Mouse (Mus musculus): ENCODE data around the gene Cluh. TPM values are rescaled to one million over a fixed set of nuclear protein-coding genes. Genes with fewer than 3 reads are reported as not detected.

Cluh gene
- 52.6 and 54.6 TPM in 2 replicates for polyA plus RNA-seq (2012; rRNA removed)

DNA sequence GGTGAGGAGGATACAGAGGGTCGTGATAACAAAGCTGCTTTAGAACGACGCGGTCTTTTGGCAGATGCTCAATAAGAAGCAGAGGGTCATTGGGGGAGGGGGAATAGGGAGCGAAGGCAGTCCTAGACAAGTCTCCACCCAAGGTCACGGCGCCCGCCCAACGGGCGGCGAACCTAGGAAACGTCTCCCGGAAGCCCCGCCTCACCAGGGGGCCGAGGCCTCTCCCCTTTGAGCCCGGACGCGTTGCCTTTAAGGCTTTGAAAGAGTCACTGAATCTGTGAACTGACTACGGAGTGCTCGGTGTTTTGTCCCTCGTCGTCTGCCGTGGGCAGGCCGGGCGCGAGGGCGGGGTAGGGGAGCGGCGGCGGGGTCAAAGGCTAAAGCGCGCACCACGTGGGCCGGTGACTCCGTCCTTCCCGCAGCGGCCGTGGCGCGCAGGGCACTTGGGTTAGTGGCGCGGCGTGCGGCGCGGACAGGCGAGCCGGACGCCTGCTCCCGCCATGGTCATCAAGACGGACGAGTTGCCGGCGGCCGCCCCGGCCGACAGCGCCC, at the start of gene Cluh:
Gene Cluh (plus strand): TSS at position 401 of the 552 bp plus-strand sequence.
- DNase-seq (ENCODE audit: extremely low spot score in 1 of 2, low spot score in 1 of 2), result peak; percentile 95 to 98

DNA sequence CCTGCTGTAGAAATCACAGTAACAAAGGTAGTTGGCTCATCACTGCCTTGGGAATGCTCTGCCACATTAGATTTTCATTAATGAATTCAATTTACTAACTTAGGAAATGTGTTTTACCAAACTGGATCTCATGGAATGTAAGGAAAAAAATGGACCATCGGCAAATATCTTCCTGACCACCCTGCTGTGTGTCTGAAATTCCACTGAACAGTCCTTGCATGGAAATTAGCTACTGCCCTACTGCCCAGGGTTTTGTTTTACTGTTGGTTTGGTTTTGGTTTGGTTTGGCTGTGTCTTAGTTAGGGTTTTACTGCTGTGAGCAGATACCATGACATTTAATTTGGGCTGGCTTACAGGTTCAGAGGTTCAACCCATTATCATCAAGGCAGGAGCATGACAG, 47.0 kb upstream of the Cluh start:
- no peak for DNase-seq (ENCODE audit: extremely low spot score in 1 of 2, low spot score in 1 of 2)

DNA sequence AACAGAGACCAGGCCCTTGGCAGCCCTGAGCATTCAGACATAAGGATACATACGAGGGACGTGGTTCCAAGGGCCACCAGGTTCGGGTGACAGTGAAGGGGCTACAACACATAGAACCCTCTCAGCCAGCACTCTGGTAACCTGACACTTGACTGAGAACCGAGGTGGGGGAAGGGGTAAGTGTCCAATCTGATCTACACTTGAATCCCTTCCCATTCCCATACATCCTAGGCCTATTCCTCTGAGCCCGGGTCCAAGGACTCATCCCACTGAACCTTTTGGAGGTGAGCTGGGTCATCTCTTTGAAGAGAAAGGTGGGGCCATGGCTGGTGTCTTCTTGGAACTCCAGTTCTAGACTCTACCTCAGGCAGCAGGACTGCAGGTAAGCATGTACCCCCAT, 39.2 kb upstream of the Cluh start:
- no peak for DNase-seq (ENCODE audit: extremely low spot score in 1 of 2, low spot score in 1 of 2)

DNA sequence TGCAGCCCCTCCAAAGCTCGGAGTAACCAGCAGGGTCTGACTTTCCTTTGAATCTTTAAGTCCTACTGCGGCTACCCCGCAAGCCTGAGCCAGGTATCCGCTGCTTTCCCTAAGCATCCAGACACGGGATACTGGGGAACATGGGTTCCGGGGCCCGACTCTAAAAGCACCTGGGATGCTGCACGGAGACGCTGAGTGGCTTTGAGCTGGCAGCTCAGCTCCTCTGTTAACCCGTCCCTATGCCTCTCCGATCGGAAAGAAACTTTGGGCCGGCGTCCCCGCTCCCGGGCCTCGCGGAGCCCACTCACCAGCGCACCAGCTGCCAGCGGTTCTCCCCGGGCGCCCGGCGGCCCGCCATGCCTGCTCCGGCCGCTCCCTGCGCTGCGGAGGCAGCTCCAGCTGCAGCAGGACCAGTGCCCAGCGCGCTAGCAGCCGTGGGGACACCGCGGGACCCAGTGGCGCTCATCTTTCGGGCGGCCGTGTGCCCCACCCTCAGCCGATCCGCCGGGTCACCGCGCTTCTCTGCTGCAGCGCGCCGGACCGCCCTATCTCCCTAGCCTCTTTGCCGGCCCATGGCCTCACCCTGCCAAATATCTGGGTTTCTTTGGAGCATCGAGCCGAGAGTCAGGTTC, 38.6 kb upstream of the Cluh start, which contains the start of gene Rap1gap2:
Gene Rap1gap2 (minus strand): TSS at position 371 of the 632 bp plus-strand sequence.
- DNase-seq (ENCODE audit: extremely low spot score in 1 of 2, low spot score in 1 of 2), result peak in 1 of 2 experiments; percentile 32

DNA sequence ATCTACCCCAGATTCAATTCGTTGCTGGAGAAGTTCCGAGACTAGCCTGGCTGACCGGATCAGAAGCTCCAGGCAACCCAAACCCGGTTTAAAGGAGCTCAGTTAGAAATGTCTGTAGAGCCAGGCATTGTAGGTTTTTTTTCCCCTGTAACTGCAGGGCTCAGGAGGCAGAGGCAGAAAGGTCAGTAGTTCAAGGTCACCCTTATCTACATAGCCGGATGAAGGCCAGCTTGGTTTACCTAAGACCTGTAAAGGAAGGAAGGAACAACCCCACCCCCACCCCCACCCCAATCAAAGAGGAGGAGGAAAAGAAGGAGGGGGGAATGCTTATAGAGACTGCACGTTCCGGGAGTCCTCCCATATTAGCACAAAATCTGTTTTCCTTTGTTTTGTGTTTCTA, 37.9 kb upstream of the Cluh start:
- DNase-seq (ENCODE audit: extremely low spot score in 1 of 2, low spot score in 1 of 2), result no peak

DNA sequence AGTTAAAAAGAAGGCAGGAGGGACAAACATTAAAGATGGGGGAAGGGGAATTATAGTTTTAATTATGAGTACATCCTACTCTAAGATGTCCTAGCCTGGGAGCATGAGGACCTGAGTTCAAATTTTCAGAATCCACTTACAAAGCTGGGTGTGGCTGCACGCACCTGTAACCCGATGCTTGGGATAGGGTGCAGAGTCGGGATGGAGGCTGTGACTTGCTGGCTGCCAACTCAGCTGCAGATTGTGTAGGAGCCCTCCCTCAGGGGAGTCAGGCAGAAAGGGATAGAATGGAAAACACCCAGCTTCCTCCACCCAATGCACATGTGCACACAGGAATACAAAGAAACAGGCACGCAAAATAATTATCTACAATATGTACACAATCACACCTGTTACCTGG, 35.9 kb upstream of the Cluh start:
- DNase-seq (ENCODE audit: extremely low spot score in 1 of 2, low spot score in 1 of 2), result no peak

DNA sequence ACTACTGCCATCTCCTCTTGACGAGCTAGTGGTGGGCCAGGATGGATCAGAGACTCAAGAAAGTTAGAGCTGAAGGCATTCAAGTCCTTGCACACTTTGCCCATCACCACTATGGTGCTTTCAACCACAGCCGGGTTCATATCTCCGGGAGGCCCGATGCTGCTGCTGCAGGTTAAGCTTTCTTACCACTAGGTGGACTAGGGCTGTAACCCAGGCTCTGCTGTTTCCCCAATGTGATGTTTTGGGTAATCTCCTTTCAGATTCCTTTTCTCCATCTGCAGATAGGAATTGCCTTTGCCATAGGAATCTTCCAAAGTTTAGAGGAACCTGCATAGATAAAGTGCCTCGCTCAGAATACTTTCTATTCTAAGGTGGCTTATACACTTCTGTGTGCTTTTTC, 33.7 kb upstream of the Cluh start:
- DNase-seq (ENCODE audit: extremely low spot score in 1 of 2, low spot score in 1 of 2), result no peak

DNA sequence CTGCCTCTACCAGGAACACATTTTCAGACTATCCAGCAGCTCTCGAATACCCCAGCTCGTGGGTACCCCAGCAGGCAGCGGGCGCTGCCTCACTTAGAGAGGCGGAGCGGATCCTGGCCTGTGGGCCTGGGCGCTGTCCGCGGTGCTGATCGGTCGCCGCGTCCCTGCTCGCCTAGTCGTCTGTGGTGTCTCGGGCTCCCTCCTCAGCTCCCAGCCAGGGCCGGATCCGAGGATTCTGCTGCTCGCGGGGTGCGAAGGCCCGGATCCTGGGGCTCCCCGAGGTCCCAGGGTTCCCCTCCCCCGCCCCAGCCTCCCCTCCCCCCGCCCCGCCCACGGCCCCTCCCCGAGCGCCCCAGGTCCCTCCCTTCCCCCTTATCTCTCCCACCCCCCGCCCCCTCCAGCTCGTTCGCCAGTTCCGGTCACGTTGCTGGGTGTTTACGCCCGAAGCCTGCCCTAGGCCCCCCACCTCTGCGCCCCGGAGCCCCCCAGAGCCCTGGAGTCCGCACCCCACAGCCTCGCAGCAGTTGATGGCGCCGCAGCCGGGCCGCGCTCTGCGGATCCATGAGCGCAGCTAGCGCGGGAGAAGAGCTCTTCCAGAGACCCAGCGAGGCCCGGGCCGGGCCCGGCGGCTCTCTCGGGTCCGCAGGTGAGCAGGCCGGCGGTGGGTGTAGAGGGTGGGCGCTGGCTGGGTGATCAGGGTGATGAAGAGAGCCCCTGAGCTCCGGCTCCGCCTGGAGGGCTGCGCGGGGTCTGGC, 29.9 kb upstream of the Cluh start, which contains the start of gene Ccdc92b:
Gene Ccdc92b (plus strand): TSS at position 405 of the 755 bp plus-strand sequence.
- DNase-seq (ENCODE audit: extremely low spot score in 1 of 2, low spot score in 1 of 2), result peak in 1 of 2 experiments; percentile 69

DNA sequence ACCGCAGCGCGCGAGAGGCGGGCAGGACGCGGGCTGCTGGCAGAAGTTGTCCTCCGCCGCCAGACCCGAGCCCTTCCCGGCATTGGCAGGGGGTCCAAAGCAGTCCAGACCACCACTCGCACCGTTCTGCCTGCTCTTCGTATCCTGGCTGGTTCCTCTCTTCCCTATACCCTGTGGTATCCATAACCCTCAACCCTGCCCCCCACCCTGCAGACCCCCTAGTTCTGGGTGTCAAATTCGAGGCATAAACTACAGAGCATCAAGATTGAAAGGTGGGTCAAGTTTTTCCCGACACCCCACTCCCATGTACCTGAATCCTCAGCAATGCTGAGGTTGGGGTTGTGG, 29.4 kb upstream of the Cluh start:
- DNase-seq (ENCODE audit: extremely low spot score in 1 of 2, low spot score in 1 of 2), result no peak

DNA sequence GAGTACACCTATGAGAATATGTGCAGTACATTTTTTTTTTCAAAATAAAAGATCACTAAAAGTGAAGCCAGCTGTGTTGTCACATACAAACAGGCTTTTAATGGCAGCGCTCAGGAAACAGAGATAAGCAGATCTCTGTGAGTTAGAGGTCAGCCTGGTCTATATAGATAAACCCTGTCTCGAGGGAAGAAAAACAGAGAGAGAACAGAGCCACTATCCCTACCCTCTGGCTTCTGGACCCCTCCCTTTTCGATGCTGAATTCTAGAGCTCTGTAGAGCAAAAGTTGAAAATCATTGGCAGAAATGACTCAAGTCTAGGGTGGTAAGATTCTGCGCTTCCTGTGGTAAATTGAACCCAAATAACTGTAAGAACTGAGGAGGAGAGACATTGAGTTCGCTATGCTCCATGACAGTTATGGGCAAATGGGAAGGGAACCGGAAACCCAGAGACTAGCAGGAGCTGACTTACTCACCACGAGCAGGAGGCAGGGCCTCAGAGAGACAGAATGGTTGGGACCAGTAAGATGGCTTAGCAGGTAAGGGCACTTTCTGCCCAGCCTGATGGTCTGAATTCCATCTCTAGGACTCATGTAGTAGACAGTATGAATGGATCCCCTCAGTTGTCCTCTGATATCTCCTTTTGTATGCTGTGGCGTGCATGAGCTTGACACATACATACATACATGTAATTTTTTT, 27.2 kb upstream of the Cluh start:
- DNase-seq (ENCODE audit: extremely low spot score in 1 of 2, low spot score in 1 of 2), result no peak

DNA sequence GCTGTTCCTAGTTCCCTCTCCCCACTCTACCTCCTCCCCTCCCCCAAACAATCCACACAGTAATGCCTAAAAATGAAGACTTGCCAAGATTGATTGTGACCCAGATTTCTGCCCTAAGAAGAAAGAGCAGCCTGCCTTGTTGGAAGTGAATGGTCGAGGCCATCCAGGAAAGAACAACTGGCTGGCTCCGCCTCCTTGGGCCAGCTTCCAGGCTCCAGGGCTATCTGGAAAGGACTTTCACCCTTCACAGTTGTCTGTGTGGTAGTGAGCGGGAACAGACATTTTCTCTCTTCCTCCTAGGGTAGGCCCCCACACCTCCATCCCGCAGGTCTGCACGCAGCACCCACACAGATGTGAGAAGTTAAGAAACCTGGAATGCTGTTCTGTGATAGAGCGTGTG, 25.6 kb upstream of the Cluh start:
- no peak for DNase-seq (ENCODE audit: extremely low spot score in 1 of 2, low spot score in 1 of 2)

DNA sequence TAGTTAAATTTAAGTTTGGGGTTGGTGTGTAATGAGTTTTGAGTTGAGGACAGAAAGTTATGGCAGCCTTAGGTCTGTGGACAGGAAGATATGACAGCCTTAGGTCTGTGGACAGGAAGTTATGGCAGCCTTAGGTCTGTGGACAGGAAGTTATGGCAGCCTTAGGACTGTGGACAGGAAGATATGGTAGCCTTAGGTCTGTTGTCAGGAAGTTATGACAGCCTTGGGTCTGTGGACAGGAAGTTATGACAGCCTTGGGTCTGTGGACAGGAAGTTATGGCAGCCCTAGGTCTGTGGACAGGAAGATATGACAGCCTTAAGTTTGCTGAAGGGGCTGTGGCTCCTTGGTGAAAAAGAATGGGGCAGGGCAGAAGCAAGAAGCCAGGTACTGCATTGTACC, 24.0 kb upstream of the Cluh start:
- DNase-seq (ENCODE audit: extremely low spot score in 1 of 2, low spot score in 1 of 2), result no peak

DNA sequence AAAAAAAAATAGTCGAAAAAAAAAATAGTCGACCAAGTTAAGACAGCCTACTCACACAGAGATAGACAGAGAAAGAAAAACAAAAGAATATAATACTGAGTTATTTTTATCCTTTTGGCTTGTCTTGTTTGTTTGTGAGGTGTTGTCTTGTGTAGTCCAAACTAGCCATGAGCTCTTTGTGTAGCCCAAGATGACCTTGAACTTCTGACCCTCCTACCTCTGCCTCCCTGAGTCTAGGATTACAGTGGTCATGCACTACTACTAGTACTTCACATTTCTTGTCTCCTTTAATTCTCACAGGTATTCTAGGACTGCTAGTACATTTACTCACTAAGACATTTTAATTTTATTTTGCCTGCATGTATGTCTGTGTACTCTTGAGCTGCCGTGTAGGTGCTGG, 21.8 kb upstream of the Cluh start:
- DNase-seq (ENCODE audit: extremely low spot score in 1 of 2, low spot score in 1 of 2), result no peak

DNA sequence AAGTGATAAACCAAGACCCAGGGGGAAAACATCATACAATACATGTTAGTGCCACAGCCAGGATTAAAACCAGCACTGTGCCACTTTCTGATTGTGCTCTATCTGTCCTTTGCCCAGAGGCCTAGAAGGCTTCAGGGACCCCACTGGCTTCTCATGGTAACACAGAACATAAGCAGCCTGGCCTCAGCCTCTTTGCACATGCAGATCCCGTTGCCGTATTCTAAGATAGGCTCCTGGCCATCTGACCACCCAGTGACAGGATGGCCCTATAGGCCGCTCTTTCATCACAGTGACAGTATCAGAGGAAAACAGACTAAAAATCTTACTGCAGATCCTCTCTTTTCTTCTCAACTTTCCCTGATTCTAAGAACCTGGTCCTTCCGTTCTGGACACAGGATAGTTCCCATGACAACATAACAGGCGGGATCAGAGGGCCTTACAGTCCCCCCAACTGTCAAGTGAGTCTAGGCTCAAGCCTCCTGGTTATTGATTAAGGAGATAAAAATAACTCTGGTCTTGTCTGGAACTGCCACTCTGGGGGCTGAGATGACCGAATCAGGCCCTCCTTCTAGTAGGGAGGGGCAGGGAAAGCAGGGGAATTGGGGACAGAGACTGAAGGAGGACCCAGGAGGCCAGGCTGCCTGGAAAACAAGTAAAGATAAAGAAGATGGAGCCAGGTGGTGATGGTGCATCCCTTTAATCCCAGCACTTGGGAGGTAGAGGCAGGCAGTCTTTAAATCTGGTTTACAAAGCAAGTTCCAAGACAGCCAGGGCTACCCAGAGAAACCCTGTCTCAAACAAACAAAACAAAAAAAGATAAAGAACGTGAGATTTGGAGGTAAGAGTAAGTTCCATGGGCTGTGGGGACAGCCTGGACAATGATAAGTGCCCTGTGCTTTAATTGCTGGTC, 17.2 kb upstream of the Cluh start:
- no peak for DNase-seq (ENCODE audit: extremely low spot score in 1 of 2, low spot score in 1 of 2)

DNA sequence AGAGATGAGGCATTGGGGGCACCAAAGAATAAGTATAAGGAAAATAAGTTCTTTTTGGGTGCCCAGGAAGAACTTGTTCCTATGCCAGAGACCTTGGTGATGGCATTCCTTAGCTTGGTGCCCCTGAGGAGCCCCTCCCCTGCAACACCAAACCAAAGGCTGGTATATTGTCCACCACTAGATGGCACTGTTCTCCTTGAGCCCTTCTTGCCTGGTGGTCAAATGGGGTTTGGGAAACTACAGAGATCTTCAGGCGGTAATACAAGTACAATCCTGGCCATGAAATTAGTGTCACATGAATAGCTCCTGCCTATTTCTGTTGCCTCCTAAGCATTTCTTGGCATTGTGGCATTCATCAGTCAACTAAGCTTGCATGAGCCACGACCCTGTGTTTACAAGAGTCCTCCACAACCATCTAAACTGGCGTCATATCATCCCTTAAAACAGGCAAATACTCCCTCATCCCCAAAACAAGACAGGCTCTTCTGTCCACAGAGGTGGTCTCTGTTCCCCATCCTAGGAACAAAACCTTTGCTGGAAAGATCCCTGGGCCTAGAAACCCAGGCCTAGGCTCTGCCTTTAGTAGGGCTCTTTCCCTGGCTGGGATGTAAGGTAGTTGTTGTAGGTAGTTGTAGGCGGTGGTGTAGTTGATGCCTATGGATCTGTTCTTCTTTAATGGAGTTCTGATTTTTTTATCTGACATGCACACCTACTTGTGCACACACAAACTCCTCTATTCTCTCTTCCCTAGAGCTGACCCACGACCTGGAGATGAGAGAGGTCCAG, 14.6 kb upstream of the Cluh start:
- DNase-seq (ENCODE audit: extremely low spot score in 1 of 2, low spot score in 1 of 2), result peak in 1 of 2 experiments; percentile 88

DNA sequence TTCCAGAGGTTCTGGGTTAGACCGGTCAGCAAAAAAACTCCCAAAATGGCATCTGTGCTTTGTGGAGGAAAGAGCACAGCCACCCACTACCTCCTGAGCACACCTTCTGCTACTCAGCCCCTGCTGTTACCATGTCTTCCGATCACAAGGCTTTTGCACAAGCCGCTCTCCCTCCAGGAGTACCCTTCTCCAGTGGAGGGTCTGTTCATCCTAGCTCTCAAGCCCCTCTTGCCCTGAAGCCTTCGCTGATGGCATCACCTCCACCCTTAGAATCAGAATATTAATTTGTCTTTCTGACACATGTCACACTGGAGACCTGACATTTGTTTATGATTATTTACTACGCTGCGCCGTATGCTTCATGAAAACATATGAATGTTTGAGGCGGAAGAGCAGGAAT, 11.8 kb upstream of the Cluh start:
- no peak for DNase-seq (ENCODE audit: extremely low spot score in 1 of 2, low spot score in 1 of 2)

DNA sequence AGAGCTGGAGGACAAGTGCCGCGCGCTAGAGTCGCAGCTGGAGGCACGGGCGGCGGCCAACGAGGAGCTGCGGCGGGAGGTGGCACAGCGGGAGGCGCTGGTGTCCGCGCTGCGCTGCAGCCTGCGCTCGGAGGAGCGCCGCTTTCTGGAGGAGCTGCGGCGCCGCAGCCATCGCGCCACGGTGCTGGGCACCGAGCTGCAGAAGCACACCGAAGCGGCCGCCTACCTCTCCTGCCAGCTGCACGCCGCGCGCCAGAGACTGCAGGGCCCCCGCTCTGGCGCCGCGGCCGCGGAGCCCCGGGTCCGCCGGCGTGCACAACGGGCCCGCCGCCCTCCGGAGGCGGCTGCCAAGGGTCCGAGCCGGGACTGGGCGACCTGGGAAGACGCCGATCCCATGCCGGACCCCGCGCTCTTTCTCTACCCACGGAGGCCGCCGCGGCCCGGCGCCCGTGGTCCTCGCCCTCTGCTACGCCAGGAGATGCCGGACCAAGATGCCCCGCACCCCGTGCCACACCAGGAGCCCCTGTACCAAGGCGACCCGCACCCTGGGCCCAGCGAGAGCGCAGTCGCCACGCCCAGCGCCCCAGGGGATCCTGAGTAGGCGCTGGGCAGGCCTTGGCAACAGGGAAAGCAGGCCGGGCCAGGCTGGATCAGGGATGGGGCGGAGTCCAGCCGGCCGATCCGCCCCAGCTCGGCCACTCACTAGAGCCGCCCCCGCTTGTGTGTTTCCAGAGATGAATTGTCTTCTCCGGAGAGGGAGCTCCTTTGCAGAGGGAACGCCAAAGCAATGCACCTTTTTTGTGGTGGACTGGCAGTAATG, 11.1 kb upstream of the Cluh start:
- DNase-seq (ENCODE audit: extremely low spot score in 1 of 2, low spot score in 1 of 2), result peak; percentile 43 to 73

DNA sequence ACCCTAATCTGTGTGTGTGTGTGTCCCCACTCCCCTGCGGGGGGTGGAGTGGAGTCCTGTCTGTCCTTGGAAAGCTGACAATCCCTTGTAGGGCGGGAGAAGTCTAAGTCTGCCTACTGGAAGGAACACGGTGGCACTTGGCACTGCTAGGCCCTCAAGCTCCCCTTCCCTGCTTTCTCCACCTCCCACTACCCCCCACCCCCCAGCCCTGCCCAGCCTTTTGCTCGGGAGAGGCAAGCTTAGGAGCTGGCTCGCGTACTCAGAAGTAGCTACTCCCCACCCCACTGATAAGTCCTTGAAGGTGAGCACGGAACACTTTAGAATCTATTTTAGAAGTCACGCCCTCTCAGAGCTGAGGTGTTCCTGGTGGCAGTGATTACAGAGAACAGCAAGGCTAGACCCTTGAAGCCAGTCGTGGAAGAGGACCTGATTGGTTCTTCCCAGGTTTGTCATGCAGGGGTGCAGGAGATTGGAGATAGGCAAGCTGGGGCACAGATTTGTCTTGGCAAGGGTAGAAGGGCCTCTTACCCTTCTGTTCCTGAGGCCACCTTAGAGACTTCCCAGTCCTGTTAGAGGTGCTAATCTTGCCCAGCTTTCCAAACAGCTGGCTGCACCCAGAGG, 10.4 kb upstream of the Cluh start:
- no peak for DNase-seq (ENCODE audit: extremely low spot score in 1 of 2, low spot score in 1 of 2)
